Mouse (Mus musculus) heart, postnatal 36 days (tissue): ENCODE results near the gene Gabpb1. TPM values are rescaled to one million over a fixed set of nuclear protein-coding genes. Genes with fewer than 3 reads are reported as not detected.
"Not testable (repeated sequence)": the region's sequence is repeated elsewhere in the genome, so short reads cannot be mapped to it uniquely, and the experiment has no call there.

Experiments used
- DNase-seq, 2 experiments: peaks; one replicate each; pipeline ENCODE4 v3.0.0; 2021 to 2022
- intact Hi-C: fragments of 180-260 bp; cut with DNase I; formaldehyde crosslinking; loops from one replicate; pipeline ENCODE4 v1.15.1; 2025
- total RNA-seq, 2 experiments: library from RNA; stranded (reverse); gene quantifications; 2 replicates each; pipeline ENCODE4 v1.2.3; 2021

Gene Gabpb1
- total RNA-seq, 2 experiments from 2014 or later: 12.1 to 13.6 TPM

- intact Hi-C loops: no loop called here
- DNase-seq: no peak
These were observed 29.7 kb downstream of the Gabpb1 start for GRCm38 (mm10) chr2:126646461-126646860.

- intact Hi-C loops: no loop called here
- no peak for DNase-seq
These were observed 31.4 kb downstream of the Gabpb1 start for GRCm38 (mm10) chr2:126644768-126645167.

GRCm38 (mm10) chr2:126640298-126640697 is 35.8 kb downstream of the Gabpb1 start:
- intact Hi-C loops: no loop called here
- DNase-seq: no peak

GRCm38 (mm10) chr2:126635939-126636823 is 40.0 kb downstream of the Gabpb1 start:
- peak; percentile 21 to 23 for DNase-seq
- intact Hi-C loops: loop anchor here (2.0 kb wide), 1 partner anchor 29 kb away; no protein-coding TSS in a partner anchor

GRCm38 (mm10) chr2:126633165-126633564 is 43.0 kb downstream of the Gabpb1 start:
- intact Hi-C loops: no loop called here

GRCm38 (mm10) chr2:126628455-126628995 is 47.6 kb downstream of the Gabpb1 start:
- intact Hi-C loops: no loop called here
- no peak for DNase-seq

More at GRCm38 (mm10) chr2:126633165-126633564, 43.0 kb downstream of the Gabpb1 start:
- no peak for DNase-seq

GRCm38 (mm10) chr2:126623138-126623537 is 53.0 kb downstream of the Gabpb1 start:
- intact Hi-C loops: no loop called here
- no peak for DNase-seq

GRCm38 (mm10) chr2:126622455-126622854 is 53.7 kb downstream of the Gabpb1 start:
- DNase-seq: no peak
- intact Hi-C loops: no loop called here

- DNase-seq: no peak
- intact Hi-C loops: no loop called here
These were observed 56.9 kb downstream of the Gabpb1 start, which contains the start of gene Hdc for GRCm38 (mm10) chr2:126619249-126619704. TSS of gene Hdc (minus strand) at chr2:126619299.

GRCm38 (mm10) chr2:126618470-126619179 is 57.5 kb downstream of the Gabpb1 start:
- DNase-seq: no peak
- intact Hi-C loops: no loop called here

GRCm38 (mm10) chr2:126615355-126615754 is 60.8 kb downstream of the Gabpb1 start:
- intact Hi-C loops: no loop called here
- DNase-seq: no peak

- DNase-seq, intact Hi-C loops: not testable (repeated sequence)
These were observed 66.5 kb downstream of the Gabpb1 start for GRCm38 (mm10) chr2:126609600-126609999.

GRCm38 (mm10) chr2:126607553-126608203 is 68.5 kb downstream of the Gabpb1 start:
- DNase-seq: no peak
- intact Hi-C loops: loop anchor here (2.0 kb wide), 1 partner anchor 29 kb away; no protein-coding TSS in a partner anchor

- intact Hi-C loops: loop anchor here (2.0 kb wide), 1 partner anchor 30 kb away; no protein-coding TSS in a partner anchor
- no peak for DNase-seq
These were observed 69.5 kb downstream of the Gabpb1 start for GRCm38 (mm10) chr2:126606688-126607062.

GRCm38 (mm10) chr2:126606061-126606687 is 70.0 kb downstream of the Gabpb1 start:
- intact Hi-C loops: loop anchor here (2.0 kb wide), 1 partner anchor 31 kb away; no protein-coding TSS in a partner anchor
- DNase-seq: no peak

- no peak for DNase-seq
- intact Hi-C loops: no loop called here
These were observed 74.1 kb downstream of the Gabpb1 start for GRCm38 (mm10) chr2:126601918-126602600.

- DNase-seq: no peak
- intact Hi-C loops: no loop called here
These were observed 75.6 kb downstream of the Gabpb1 start for GRCm38 (mm10) chr2:126600533-126600932.

GRCm38 (mm10) chr2:126599005-126599404 is 77.1 kb downstream of the Gabpb1 start:
- no peak for DNase-seq
- intact Hi-C loops: loop anchor here (5.0 kb wide), 1 partner anchor 408 kb away; the partner anchor contains the start of gene Ap4e1

GRCm38 (mm10) chr2:126598359-126598758 is 77.8 kb downstream of the Gabpb1 start:
- intact Hi-C loops: loop anchor here (5.0 kb wide), 1 partner anchor 409 kb away; the partner anchor contains the start of gene Ap4e1
- DNase-seq: no peak
